Mouse (Mus musculus) CD4-positive, CD25-positive, alpha-beta regulatory T cell (primary cell): ENCODE results near the gene Rab11b. TPM values are rescaled to one million over a fixed set of nuclear protein-coding genes. Genes with fewer than 3 reads are reported as not detected.

Experiments
- polyA plus RNA-seq: library from polyadenylated mRNA; unstranded; fragments of 100-300 nt; shearing (Covaris generic); gene quantifications from one replicate; pipeline ENCODE4 v1.2.1, GENCODE M21; 2017

Gene Rab11b
- polyA plus RNA-seq, result 284 TPM

DNA sequence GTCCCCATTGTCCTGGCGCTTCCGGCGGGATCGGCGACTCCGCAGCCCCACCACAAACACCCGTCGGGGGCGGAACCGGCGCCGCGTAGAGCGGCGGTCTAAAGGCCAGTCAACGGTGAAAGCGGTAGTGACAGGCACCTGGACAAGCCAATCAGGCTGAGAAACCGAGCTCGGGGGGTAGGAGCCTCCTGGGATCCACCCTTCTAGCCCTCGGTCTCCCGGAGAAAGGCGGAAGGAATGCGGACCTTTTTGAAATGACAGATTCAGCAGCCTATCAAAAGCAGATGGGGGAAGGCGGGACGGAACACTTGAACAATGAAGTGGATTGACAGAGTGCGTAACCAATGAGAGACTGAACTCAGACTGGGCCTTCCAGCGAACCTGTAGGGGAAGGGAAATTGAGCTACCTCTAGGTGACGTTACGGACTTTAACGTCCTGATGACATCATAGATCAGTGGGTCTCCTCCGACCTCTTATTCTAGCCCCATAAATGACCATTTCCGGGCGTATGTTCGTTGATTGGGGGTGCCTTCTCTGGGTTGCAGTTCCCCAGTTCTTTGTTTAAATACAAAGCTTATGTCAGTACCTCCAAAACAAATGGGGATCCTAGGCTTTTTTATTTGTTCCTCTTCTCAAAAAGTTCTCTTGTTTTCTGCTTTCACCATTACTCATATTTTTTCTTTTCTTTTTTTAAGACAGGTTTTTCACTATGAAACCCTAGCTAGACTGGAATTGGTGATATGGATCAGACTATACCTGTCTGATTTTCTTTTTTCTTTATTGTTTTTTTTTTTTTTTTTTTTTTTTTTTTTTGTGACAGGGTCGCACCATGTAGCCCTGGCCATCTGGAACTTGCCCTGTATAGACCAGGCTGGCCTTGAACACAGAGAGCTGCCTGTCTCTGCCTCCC, at the start of gene Rab11b:
Gene Rab11b, minus strand, starts transcription at position 276 of the 911 bp plus-strand sequence.

DNA sequence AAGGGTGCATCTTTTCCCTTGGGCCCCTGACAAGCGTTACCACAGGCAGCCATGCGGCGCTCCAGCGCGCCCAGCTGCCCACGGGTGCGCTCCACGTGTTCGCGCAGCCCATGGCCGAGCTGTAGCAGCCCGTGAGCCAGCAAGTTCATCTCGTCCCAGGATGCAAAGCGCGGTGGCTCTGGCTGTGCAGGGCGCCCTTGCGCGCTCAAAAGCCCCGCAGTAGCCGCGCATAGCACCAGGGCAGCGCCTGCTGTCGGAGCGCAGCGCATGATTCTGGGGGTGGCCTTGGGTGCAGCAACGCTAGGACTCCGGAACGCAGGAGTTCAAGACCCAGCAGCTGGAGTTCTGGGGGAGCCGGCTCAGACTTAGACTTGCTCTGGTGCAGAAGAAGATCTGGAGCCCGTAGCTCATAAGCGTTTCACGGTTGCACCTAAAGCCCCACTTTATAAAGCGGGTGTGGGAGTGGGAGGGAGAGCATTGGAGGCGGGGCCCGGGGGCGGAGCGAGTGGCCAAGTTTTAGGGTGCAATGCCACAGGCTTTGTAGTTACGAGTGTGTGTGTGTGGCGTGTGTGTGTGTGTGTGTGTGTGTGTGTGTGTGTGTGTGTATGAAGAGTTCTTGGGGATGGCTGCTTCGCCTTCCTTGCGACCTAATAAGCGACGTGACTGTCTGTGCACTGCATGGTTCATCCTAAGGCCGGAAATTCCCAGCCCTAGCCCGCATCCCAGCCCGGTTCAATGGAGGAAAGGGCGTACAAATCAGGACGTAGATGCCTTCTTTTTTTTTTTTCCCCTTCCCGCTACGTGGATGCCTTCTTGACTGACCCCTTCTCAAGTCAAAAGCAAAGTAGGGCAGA, 21.0 kb upstream of the Rab11b start, which contains the start of gene Angptl4:
Gene Angptl4, minus strand, starts transcription at position 707 of the 854 bp plus-strand sequence.

GRCm38 (mm10) chr17:33718384-33718881, 41.9 kb downstream of the Rab11b start, which contains the start of gene March2:
March2 (minus strand) TSS chr17:33718670.

Other genes starting within 250 kb of the Rab11b start
- gene Adamts10, start 236.3 kb downstream of the Rab11b start, polyA plus RNA-seq, result 111 TPM
- gene Myo1f, start 204.8 kb downstream of the Rab11b start, polyA plus RNA-seq, result 34.4 TPM
- 74.9 TPM for gene Zfp414, start 131.4 kb downstream of the Rab11b start, polyA plus RNA-seq
- 2.2 TPM for gene Pram1, start 122.5 kb downstream of the Rab11b start, polyA plus RNA-seq
- 381 TPM for gene Hnrnpm, start 73.7 kb downstream of the Rab11b start, polyA plus RNA-seq
- 122 TPM for gene March2, start 41.9 kb downstream of the Rab11b start, polyA plus RNA-seq
- gene Angptl4, start 21.3 kb upstream of the Rab11b start, polyA plus RNA-seq, result 4.3 TPM
- gene Kank3, start 50.0 kb upstream of the Rab11b start, polyA plus RNA-seq, result 8.6 TPM
- 904 TPM for gene Rps28, start 64.0 kb upstream of the Rab11b start, polyA plus RNA-seq
- 318 TPM for gene Ndufa7, start 64.0 kb upstream of the Rab11b start, polyA plus RNA-seq
- gene Cd320, start 82.6 kb upstream of the Rab11b start, polyA plus RNA-seq, result 19.6 TPM
- gene Gm7029, start 113.3 kb upstream of the Rab11b start, polyA plus RNA-seq, result not detected
- 9.8 TPM for gene Kifc1, start 130.1 kb upstream of the Rab11b start, polyA plus RNA-seq
- 4.2 TPM for gene Platr17, start 144.6 kb upstream of the Rab11b start, polyA plus RNA-seq
- gene Daxx, start 148.9 kb upstream of the Rab11b start, polyA plus RNA-seq, result 123 TPM
- gene Tapbp, start 155.4 kb upstream of the Rab11b start, polyA plus RNA-seq, result 644 TPM
- gene Zbtb22, start 155.4 kb upstream of the Rab11b start, polyA plus RNA-seq, result 22.0 TPM
- gene Rgl2, start 169.0 kb upstream of the Rab11b start, polyA plus RNA-seq, result 184 TPM
- gene Pfdn6, start 179.8 kb upstream of the Rab11b start, polyA plus RNA-seq, result 142 TPM
- gene Wdr46, start 180.1 kb upstream of the Rab11b start, polyA plus RNA-seq, result 72.1 TPM
- gene B3galt4, start 191.0 kb upstream of the Rab11b start, polyA plus RNA-seq, result 34.4 TPM
- gene Vps52, start 195.3 kb upstream of the Rab11b start, polyA plus RNA-seq, result 76.7 TPM
- gene Rps18, start 195.5 kb upstream of the Rab11b start, polyA plus RNA-seq, result 2,208 TPM
- 11,991 TPM for gene H2-K1, start 239.8 kb upstream of the Rab11b start, polyA plus RNA-seq